Mouse (Mus musculus) mouse trophoblast stem cell (cell line): ENCODE measurements around the gene Smarcd2.

ENCODE experiments used
- in situ Hi-C, 2 experiments: fragments of 300-500 bp; cut with MseI, MboI; formaldehyde crosslinking; loops; 2 replicates in 1 of 2; 3 replicates in 1 of 2; pipeline ENCODE4 v1.15.1; 2025

The Smarcd2 gene

DNA sequence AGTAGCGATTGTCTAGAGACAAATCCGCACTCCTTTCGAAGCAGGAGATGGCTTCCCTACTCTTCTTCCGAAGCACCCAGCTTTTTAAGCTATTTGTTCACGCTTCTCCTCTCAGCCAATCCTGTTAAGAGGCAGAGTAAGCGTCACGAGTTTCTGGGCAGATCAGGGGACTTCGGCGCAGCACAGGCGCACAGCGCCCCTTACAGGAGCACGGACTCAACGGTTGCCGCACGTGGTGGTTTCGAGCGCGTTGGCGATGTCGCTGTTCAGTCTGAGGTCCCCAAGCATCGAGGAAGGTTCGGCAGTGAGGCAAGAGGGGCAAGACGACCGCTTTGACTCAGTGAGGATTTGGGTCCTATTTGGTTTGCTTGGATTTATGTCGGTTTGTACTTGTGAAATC, 3.7 kb upstream of the Smarcd2 start, which contains the start of gene Tcam1:
Gene Tcam1, plus strand, starts transcription at position 219 of the 400 bp plus-strand sequence.
- in situ Hi-C loops = no loop called here

DNA sequence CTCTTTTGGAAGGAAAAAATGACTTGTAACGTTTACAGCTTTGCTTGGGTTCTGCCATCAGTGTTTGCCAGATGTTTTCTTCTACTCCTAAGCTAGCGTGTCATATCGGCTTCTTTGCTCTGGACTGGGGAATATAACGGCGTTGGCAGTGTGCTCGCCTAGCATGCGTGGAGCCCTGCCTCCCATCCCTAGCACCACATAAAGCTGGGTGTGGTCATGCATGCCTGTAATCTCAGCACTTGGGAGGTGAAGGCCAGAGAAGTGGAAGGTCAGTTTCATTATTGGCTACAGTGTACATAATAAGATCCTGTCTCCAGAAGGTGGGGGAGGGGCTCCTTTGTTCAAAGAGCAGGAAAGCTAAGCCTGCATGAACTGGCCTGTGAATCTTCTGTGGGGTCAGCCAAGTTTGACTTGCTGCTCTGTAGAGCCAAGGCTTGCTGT, 2.2 kb upstream of the Smarcd2 start:
- in situ Hi-C loops = no loop called here

DNA sequence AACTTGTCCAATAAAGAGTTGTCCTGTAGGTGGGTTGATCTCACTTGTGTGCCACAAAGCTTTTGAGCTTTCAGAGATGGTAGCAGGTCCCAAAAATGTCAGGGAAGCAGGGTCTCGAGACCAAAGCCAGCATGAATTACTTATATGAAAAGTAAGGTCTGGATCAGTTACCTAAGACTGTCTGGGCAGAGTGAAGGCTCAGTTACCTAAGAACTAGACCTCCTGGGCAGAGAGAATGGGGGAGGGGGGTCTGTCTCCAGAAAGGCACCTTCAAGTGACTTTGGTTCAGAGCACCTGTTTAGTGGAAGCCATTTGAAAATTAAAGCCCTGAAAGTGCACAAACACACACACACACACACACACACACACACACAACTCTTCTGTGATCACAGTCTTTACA, 1.6 kb upstream of the Smarcd2 start:
- in situ Hi-C loops = no loop called here

GRCm38 (mm10) chr11:106273811-106274210, 1.0 kb upstream of the Smarcd2 start:
- in situ Hi-C loops = no loop called here

DNA sequence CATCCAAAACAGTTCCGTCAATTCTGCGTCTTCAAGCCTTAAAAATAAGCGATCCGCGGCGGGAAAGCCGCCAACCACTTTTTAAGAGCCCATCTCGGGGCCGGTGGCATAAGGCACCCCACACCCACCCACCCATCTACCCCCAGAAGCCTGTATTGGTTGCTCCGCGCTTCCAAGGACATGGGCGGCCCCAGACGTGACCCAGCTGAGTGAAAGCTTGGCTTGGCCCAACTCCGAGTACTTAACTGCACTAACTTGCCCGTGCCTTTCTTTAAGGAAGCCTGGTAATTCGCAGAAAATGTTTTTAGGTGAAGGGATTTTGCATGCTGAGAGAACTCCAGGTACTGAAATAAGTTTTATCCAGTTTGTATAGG, 526 bp upstream of the Smarcd2 start:
- in situ Hi-C loops = no loop called here

GRCm38 (mm10) chr11:106271794-106272643, 753 bp downstream of the Smarcd2 start:
- in situ Hi-C loops = no loop called here

DNA sequence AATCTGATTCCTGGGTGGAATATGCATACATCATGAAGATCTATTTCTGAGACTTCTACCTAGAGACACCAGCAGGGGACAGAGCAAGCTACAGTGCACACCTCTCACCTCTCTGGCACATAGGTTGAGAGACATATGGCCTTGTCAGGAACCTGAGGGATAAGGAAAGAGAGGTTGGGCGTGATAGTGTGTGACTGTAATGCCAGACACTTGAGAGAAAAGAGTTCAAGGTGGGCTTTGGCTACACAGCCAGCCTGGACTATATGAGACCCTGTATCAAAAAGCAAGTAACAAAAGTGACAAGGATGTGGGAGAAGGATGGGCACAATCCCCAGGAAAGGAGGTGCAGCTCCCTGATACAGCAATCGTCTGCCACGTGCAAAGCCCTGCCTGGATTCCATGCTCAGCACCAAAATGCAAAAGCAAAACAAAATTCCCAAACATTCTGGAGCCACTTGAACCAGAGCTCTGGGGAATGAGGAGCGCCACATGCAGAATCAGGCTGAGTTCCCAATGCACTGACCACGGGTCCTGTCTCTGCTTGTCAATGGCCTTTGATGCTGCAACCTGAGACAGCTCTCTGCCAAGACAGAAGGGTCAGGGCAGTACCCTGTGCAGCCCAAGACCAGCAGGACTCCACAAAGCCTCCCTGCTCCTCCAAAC, 1.5 kb downstream of the Smarcd2 start:
- in situ Hi-C loops = no loop called here

GRCm38 (mm10) chr11:106269060-106269431, 3.7 kb downstream of the Smarcd2 start:
- in situ Hi-C loops = no loop called here

DNA sequence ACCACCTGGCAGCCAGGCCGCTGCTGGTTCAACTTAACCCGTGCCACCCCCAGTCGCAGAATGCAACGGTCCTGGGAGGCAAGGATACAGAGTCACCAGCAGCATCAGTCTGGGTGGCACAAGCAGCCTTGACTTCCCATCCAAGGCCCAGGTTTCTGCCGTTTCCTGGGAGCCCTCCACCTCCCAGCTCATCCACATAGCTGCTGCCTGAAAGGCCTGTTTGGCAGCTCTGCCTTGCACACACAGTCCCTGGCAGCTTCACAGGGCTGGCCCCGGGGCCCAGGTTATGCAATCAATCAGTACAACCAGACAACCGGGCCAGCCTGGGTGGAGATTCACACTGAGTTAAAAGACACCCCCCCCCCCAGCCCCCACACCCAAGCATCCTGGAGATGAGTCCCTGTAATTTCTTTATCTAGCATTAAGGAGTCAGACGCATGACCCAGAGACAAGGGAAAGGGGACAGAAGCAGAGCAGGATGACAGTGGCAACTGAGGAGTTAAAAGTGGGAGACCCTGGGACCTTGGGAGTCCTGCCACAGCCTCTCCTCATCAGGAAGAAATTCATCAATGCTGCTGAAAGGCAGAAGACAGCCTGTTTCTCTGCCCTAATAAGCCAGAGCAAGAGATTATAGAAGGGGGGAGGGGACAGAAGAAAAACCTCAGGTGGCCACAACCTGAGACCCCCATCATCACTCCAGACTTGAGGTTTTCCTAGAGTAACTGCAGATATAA, 4.3 kb downstream of the Smarcd2 start:
- in situ Hi-C loops = no loop called here

- in situ Hi-C loops = no loop called here
These were observed 4.9 kb downstream of the Smarcd2 start for GRCm38 (mm10) chr11:106267871-106268270.

DNA sequence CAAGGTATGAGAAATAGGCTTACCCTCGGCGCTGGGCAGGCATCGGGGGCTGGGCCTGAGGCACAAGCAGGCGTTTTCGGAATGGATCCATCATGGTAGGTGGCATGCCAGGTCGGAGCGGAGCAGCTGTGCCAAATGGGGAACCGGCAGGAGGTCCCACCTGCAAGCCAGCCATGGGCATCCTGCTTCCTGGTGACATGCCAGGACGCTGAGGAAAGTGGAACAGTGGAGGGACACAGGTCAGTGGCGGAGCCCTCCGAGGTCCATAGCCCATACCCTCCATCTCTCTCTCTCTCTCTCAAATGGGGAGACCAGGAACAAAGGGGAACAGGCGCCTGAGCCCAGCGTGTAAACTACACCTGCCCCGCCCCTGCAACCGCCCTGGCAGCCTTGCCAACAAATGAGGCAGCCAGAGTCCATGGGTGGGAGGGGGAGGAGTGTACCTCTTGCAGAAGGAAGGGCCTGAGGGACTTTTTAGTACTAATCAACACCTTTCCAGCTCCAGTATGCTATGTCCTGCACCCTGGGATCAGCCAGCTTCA, 5.4 kb downstream of the Smarcd2 start:
- in situ Hi-C loops = no loop called here

- in situ Hi-C loops = no loop called here
These were observed 6.3 kb downstream of the Smarcd2 start for GRCm38 (mm10) chr11:106266431-106266830.

DNA sequence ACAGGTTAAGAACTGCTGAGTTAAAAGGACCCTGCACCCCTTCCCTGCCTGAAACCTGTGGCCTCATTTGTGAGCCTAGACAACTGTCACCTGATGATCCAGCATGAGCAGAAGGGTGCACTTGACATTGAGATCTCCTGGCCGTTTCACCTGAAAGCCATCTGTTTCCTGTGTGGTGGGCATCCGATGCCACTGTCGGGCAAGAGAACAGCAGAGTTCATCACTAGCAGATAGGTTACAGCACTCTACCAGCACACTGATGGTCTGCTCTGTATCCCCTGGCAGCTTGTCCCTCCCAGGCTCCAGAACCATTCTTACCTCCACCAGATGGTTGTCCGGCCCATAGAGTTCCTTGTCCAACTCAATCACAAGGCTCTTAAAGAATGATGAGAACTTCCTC, 7.2 kb downstream of the Smarcd2 start:
- in situ Hi-C loops = no loop called here

GRCm38 (mm10) chr11:106264988-106265387, 7.8 kb downstream of the Smarcd2 start:
- in situ Hi-C loops = no loop called here

DNA sequence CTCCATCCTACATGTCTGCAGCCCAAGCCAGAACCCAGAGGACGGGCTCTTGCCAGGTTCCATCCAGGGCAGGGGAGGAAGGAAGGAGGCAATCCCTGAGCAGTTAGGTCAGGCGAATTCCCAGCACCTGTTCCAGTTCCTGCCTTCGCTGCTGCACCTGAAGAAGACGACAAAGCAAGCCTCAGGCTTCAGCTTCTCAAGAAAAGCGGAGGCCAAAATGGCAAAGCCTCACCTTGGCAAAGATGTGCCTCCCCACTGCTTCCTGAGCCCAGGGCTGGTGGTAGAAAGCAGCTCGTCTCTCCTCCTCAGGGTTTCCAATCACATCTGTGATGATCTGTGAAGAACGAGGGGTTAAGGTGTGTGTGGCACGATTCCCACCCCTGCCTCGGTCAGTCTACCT, 8.8 kb downstream of the Smarcd2 start:
- in situ Hi-C loops = no loop called here

- in situ Hi-C loops = no loop called here
These were observed 11.8 kb downstream of the Smarcd2 start for GRCm38 (mm10) chr11:106260826-106261450.

GRCm38 (mm10) chr11:106256775-106257174, 16.0 kb downstream of the Smarcd2 start:
- in situ Hi-C loops = no loop called here

GRCm38 (mm10) chr11:106255685-106256451, 16.9 kb downstream of the Smarcd2 start, which contains the start of the genes Ftsj3 and Psmc5:
TSS of gene Ftsj3 (minus strand) at chr11:106256079.
TSS of gene Psmc5 (plus strand) at chr11:106256154.
- in situ Hi-C loops = no loop called here

DNA sequence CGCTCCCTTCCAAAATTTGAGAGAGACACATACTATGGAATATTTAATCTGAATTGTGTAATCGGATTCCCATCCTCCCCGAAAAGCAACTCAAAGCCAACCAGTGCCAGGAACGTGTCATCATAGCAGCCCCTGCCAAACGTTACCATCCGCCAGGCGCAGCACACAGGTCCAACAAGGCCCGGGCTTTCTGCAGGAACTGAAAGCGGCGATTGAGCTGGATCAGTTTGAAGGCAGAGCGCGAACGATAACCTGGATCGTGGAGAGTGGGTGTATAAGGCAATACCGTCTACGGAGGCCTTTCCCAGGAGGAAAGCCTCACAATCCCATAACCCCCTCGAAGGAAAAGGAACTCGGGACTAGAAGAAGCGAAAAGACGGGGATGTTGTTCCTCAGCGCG, 17.6 kb downstream of the Smarcd2 start:
- in situ Hi-C loops = no loop called here

GRCm38 (mm10) chr11:106254767-106255166, 18.0 kb downstream of the Smarcd2 start:
- in situ Hi-C loops = no loop called here

- in situ Hi-C loops = no loop called here
These were observed 23.4 kb downstream of the Smarcd2 start for GRCm38 (mm10) chr11:106249326-106249725.
